Mouse (Mus musculus): ENCODE data around the gene Apoe. TPM values are rescaled to one million over a fixed set of nuclear protein-coding genes. Genes with fewer than 3 reads are reported as not detected.
"Not testable (repeated sequence)": the region's sequence is repeated elsewhere in the genome, so short reads cannot be mapped to it uniquely, and the experiment has no call there.

Apoe gene
- total and polyA plus RNA-seq, 3 experiments = 33.3 to 61.4 TPM; not detected in 1

DNA sequence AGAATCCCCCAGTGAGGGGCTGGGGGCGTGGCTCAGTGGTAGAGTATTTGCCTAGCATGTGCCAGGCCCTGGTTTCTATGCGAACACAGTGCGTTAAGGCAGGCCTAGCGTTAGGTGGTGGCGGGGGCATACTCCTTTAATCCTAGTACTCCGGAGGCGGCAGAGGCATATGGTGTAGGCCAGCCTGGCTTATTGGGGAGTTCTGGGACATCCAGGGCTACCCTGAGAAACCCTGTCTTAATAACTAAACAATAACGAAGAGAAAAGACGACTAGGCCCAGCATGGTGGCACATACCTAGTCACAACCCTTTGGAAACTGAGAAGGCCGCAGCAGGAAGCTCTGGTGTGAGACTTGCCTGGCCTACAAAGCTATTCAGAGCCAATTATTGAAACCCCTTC is 10.9 kb downstream of the Apoe start:
- DNase-seq (ENCODE audit: low read depth, low spot score) = no peak
- TF ChIP-seq ETS1 (IDR thresholded peaks at IDR 0.05; ENCODE audit: low read depth, low read length) (no peak), UBTF (IDR thresholded peaks at IDR 0.05; ENCODE audit: borderline replicate concordance, insufficient read depth, low read depth, low read length) (no peak), ZKSCAN1 (IDR thresholded peaks at IDR 0.05; ENCODE audit: low read depth, low read length) (no peak), HCFC1 (IDR thresholded peaks at IDR 0.05; ENCODE audit: low read depth, low read length) (no peak), GABPA (IDR thresholded peaks at IDR 0.05; ENCODE audit: low read depth, low read length) (no peak), POLR2AphosphoS2 (IDR thresholded peaks at IDR 0.05; ENCODE audit: low read length) (no peak)

DNA sequence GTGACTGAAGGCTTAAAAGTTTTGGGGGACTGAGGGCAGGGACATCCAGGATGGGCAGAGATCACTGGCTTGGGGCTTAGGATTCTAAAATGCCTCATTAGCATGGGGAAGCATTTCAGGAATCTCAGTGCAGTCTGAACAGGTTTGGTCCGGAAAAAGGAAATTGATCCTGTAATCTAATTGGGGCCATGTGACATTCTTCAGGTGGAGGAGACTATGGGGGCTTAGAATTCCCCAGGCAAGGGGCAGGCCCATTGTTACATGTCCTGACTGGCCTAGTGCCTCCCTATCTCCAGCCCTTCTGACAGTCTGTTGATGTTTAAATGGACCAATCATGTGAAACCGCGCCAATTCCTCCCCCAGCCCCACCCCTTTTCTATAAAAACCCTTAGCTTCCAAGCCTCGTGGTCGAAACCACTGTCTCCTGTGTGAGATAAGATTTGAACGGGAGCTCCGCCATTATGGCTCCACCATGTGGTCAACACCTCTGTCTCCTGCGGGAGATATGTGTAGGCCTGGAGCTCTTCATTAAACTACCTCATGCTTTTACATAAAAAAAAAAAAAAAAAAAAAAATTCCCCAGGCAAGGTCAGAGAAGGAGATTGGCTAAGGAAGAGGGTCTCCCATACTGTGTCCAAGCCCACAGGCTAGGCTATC is 11.9 kb downstream of the Apoe start:
- TF ChIP-seq MAX (IDR thresholded peaks at IDR 0.05; ENCODE audit: low read length) = peak; percentile 81
- TF ChIP-seq ZNF384 (IDR thresholded peaks at IDR 0.05; ENCODE audit: low read depth, low read length) = peak; percentile 41; the same call in 1 of the 2 replicates
- peak; percentile 81 for TF ChIP-seq MYC (IDR thresholded peaks at IDR 0.05; ENCODE audit: low read depth, low read length)
- TF ChIP-seq USF1 (IDR thresholded peaks at IDR 0.05; ENCODE audit: low read depth, low read length) = peak; percentile 30; the same call in 1 of the 2 replicates

More for the DNA sequence above, 10.9 kb downstream of the Apoe start:
- peaks cover 0 to 14% of the 10 kb centered on the region in 2 experiments; a peak in 2 of 4 replicates for H3K4me1 ChIP-seq (ENCODE audit: control insufficient read depth in 1 of 2, insufficient read depth in 2 of 2, low read length in 2 of 2)
- no peaks in the 10 kb centered on the region for H3K79me2 ChIP-seq (ENCODE audit: control insufficient read depth, insufficient read depth, low read length, poor library complexity)
- H3K36me3 ChIP-seq (ENCODE audit: control insufficient read depth in 1 of 2, insufficient read depth in 2 of 2, low read length in 2 of 2) = peaks cover 0 to 7% of the 10 kb centered on the region in 2 experiments; a peak in 2 of 4 replicates
- H3K9ac ChIP-seq (ENCODE audit: control insufficient read depth, low read depth, low read length, poor library complexity, severe bottlenecking) = no peak overlapping the region
- H3K9me3 ChIP-seq (replicated peaks; ENCODE audit: insufficient read depth, low read length) = no peaks in the 10 kb centered on the region
- no peaks in the 10 kb centered on the region for H3K27me3 ChIP-seq (ENCODE audit: control insufficient read depth in 1 of 2, insufficient read depth in 2 of 2, low read length in 2 of 2)
- H3K27ac ChIP-seq (ENCODE audit: control insufficient read depth, low read depth, low read length) = no peak overlapping the region
- no peak overlapping the region for H3K4me3 ChIP-seq (ENCODE audit: control insufficient read depth in 1 of 2, insufficient read depth in 1 of 2, low read depth in 2 of 2, low read length in 2 of 2)

DNA sequence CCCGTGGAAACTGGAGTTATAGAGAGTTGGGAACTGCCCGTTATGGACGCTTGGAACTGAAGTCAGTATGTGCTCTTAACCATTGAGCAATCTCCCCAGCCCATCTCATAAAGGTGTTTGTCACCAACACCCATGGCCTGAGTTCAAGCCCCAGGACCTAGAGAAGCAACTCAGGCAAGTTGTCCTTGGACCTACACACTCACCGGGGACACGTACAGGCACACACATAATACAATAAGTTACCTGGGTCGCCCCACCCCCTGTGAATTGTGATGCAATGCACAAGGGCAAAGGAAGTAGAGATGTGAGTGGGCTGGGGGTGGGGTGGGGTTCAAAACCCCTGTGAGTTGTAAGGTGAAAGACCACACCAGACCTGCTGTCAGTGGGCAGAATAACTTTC is 12.5 kb downstream of the Apoe start:
- Histone ChIP-seq H3K27me3 (ENCODE audit: control insufficient read depth in 1 of 2, insufficient read depth in 2 of 2, low read length in 2 of 2) (no peaks in the 10 kb centered on the region), H3K9ac (ENCODE audit: control insufficient read depth, low read depth, low read length, poor library complexity, severe bottlenecking) (no peak overlapping the region), H3K36me3 (ENCODE audit: control insufficient read depth in 1 of 2, insufficient read depth in 2 of 2, low read length in 2 of 2) (peaks cover 0 to 7% of the 10 kb centered on the region in 2 experiments; a peak in 2 of 4 replicates), H3K9me3 (replicated peaks; ENCODE audit: insufficient read depth, low read length) (no peaks in the 10 kb centered on the region), H3K79me2 (ENCODE audit: control insufficient read depth, insufficient read depth, low read length, poor library complexity) (no peaks in the 10 kb centered on the region), H3K4me3 (ENCODE audit: control insufficient read depth in 1 of 2, insufficient read depth in 1 of 2, low read depth in 2 of 2, low read length in 2 of 2) (no peak overlapping the region), H3K4me1 (ENCODE audit: control insufficient read depth in 1 of 2, insufficient read depth in 2 of 2, low read length in 2 of 2) (peaks cover 0 to 10% of the 10 kb centered on the region in 2 experiments; a peak in 2 of 4 replicates), H3K27ac (ENCODE audit: control insufficient read depth, low read depth, low read length) (no peak overlapping the region)
- TF ChIP-seq MYB (IDR thresholded peaks at IDR 0.05; ENCODE audit: low read depth, low read length) (no peak), ZNF384 (IDR thresholded peaks at IDR 0.05; ENCODE audit: low read depth, low read length) (no peak), NRF1 (IDR thresholded peaks at IDR 0.05; ENCODE audit: insufficient read depth, low read depth, low read length, poor library complexity, severe bottlenecking) (no peak)
- DNase-seq (ENCODE audit: low read depth, low spot score) = no peak

More for the DNA sequence above, 11.9 kb downstream of the Apoe start:
- H3K9ac ChIP-seq (ENCODE audit: control insufficient read depth, low read depth, low read length, poor library complexity, severe bottlenecking); H3K4me1 ChIP-seq (ENCODE audit: control insufficient read depth in 1 of 2, insufficient read depth in 2 of 2, low read length in 2 of 2); DNase-seq (ENCODE audit: low read depth, low spot score); H3K36me3 ChIP-seq (ENCODE audit: control insufficient read depth in 1 of 2, insufficient read depth in 2 of 2, low read length in 2 of 2); H3K4me3 ChIP-seq (ENCODE audit: control insufficient read depth in 1 of 2, insufficient read depth in 1 of 2, low read depth in 2 of 2, low read length in 2 of 2); H3K79me2 ChIP-seq (ENCODE audit: control insufficient read depth, insufficient read depth, low read length, poor library complexity); H3K27me3 ChIP-seq (ENCODE audit: control insufficient read depth in 1 of 2, insufficient read depth in 2 of 2, low read length in 2 of 2); H3K9me3 ChIP-seq (replicated peaks; ENCODE audit: insufficient read depth, low read length): not testable (repeated sequence)
- H3K27ac ChIP-seq (ENCODE audit: control insufficient read depth, low read depth, low read length) = 0 out of 2 replicates have a peak overlapping the region, but pooled peaks have one; percentile 34

All from MEL (cell line).